Mouse (Mus musculus): ENCODE measurements around the gene Zfp36. TPM values are rescaled to one million over a fixed set of nuclear protein-coding genes. Genes with fewer than 3 reads are reported as not detected.

Gene Zfp36
- 106 and 138 TPM in 2 replicates for polyA plus RNA-seq (2012; rRNA removed)

DNA sequence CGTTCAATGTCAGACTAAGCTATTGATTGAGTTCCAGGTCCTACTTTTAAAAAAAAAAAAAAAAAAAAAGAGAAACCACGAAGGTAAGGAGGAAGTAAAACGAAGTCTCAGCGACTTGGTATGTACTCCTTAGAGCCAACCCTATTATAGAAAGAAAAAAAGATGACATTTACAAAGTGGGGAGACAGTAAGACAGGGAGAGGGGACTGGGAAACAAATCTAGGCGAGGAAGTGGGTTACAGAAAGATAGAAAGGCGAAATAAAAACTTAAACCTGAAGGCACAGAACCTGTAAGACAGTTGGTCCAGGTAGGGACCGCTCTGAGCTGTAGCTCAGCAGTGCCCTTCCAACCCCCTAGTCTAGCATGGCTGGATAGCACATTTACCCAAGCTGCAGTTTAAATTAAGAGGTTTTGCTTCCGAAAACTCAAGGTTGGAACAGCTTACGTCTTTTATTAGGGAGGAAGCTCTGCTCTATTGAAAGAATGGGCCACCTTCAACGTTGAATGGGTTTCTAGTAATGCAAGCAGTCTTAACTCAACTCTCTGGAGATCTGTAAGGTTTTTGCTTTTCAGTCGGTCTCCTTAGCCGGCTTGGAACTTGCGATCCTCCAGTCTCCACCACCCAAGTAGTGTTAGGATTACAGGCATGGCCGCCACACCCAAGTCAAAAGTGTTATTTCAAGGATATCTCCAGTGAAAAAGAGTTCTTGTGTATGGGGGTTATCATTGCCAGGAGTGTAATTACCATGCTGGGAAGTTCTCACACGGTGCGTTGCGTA is at the start of gene Zfp36:
Zfp36 (minus strand) TSS at position 17 of the 780 bp plus-strand sequence.
- no peak for DNase-seq (ENCODE audit: low read depth in 1 of 2, low spot score in 2 of 2)
- Histone ChIP-seq H3K27ac (ENCODE audit: insufficient read depth, low read length) (peak within 1 kb of the TSS; percentile 99), H3K4me1 (ENCODE audit: control insufficient read depth, insufficient read depth, insufficient read length) (peaks cover 26% of the 10 kb centered on the region), H3K36me3 (ENCODE audit: control insufficient read depth, insufficient read depth, low read length) (peaks cover 16% of the 10 kb centered on the region), H3K27me3 (ENCODE audit: control insufficient read depth, insufficient read depth, low read length) (no peaks in the 10 kb centered on the region), H3K4me3 (ENCODE audit: extremely low read depth, insufficient read depth, insufficient read length) (peak within 1 kb of the TSS; percentile 74)
- WGBS, result 11% methylated on average over 17 of the region's 17 CpGs
- no peak for TF ChIP-seq POLR2A (IDR thresholded peaks at IDR 0.05; ENCODE audit: low read depth, low read length)
- no peak for TF ChIP-seq CTCF (IDR thresholded peaks at IDR 0.05; ENCODE audit: extremely low read depth, insufficient read depth, insufficient read length, insufficient replicate concordance)

DNA sequence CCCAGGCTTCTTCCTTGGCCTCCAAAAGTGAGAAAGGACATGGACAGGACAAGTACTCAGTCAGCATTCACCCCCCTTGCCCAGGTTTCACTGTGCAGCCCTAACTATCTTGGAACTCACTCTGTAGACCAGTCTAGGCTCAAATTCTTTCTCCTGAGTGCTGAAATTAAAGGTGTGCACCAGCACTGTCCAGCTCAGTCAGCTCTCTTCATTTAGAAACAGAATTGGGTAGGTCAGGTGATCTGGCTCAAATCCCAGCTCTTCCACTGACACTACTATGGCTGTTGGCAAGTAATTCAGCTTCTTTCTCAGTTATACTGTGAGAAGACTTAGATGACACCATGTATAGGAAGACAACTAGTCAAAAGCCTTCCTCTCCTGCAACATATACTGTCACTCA is 47.7 kb upstream of the Zfp36 start:
- Histone ChIP-seq H3K27me3 (ENCODE audit: control insufficient read depth, insufficient read depth, low read length) (no peaks in the 10 kb centered on the region), H3K27ac (ENCODE audit: insufficient read depth, low read length) (no peak overlapping the region), H3K36me3 (ENCODE audit: control insufficient read depth, insufficient read depth, low read length) (peaks cover 8% of the 10 kb centered on the region), H3K4me3 (ENCODE audit: extremely low read depth, insufficient read depth, insufficient read length) (no peak overlapping the region), H3K4me1 (ENCODE audit: control insufficient read depth, insufficient read depth, insufficient read length) (peaks cover 5% of the 10 kb centered on the region)
- no peak for TF ChIP-seq CTCF (IDR thresholded peaks at IDR 0.05; ENCODE audit: extremely low read depth, insufficient read depth, insufficient read length, insufficient replicate concordance)
- TF ChIP-seq POLR2A (IDR thresholded peaks at IDR 0.05; ENCODE audit: low read depth, low read length), result no peak
- no peak for DNase-seq (ENCODE audit: low read depth in 1 of 2, low spot score in 2 of 2)

DNA sequence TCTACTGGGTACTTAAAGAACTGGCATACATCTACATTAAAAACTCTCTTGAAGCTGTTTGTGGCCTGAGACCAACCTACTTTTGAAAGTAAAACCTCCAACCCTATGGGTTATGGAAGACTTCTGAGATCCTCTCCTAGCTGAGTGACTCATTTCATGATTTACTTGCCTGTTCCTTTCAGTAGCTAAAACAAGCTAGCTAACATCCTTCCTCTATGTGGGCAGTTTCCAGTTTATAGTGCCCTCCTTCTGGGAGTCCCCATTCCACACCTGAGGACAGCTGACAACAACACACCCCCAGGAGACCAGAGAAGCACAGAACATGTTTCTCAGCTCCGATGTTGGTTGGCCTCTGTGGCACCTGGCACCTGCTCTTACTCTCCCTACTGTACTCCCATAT is 43.0 kb upstream of the Zfp36 start:
- H3K4me1 ChIP-seq (ENCODE audit: control insufficient read depth, insufficient read depth, insufficient read length), result no peaks in the 10 kb centered on the region
- peaks cover 11% of the 10 kb centered on the region for H3K36me3 ChIP-seq (ENCODE audit: control insufficient read depth, insufficient read depth, low read length)
- DNase-seq (ENCODE audit: low read depth in 1 of 2, low spot score in 2 of 2), result no peak
- 89% methylated on average over 1 of the region's 1 CpGs for WGBS
- H3K27me3 ChIP-seq (ENCODE audit: control insufficient read depth, insufficient read depth, low read length), result no peaks in the 10 kb centered on the region
- H3K4me3 ChIP-seq (ENCODE audit: extremely low read depth, insufficient read depth, insufficient read length), result no peak overlapping the region
- TF ChIP-seq CTCF (IDR thresholded peaks at IDR 0.05; ENCODE audit: extremely low read depth, insufficient read depth, insufficient read length, insufficient replicate concordance), result no peak
- no peak for TF ChIP-seq POLR2A (IDR thresholded peaks at IDR 0.05; ENCODE audit: low read depth, low read length)
- no peak overlapping the region for H3K27ac ChIP-seq (ENCODE audit: insufficient read depth, low read length)

DNA sequence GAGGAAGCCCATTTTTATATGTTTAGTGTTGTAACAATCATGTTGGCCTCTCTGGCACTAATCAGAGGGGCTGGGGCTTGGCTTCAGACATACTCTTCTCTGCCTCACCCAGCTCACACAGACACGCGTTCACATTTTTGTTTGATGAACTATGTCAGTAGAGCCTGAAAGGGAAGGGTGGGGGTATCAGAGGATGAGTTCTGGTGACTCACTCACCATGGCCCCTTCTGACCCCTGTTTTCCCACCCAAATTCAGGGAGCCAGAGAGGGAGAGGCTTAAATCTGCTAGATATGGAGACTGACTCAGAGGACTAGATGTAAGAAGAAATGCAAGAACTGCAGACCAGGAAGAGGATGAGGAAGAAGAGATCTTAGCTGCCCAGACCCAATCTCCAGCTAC is 39.4 kb upstream of the Zfp36 start:
- Histone ChIP-seq H3K36me3 (ENCODE audit: control insufficient read depth, insufficient read depth, low read length) (peaks cover 12% of the 10 kb centered on the region), H3K27ac (ENCODE audit: insufficient read depth, low read length) (no peak overlapping the region), H3K4me1 (ENCODE audit: control insufficient read depth, insufficient read depth, insufficient read length) (no peaks in the 10 kb centered on the region), H3K4me3 (ENCODE audit: extremely low read depth, insufficient read depth, insufficient read length) (no peak overlapping the region), H3K27me3 (ENCODE audit: control insufficient read depth, insufficient read depth, low read length) (no peaks in the 10 kb centered on the region)
- WGBS, result 94% methylated on average over 2 of the region's 2 CpGs
- DNase-seq (ENCODE audit: low read depth in 1 of 2, low spot score in 2 of 2), result no peak
- TF ChIP-seq CTCF (IDR thresholded peaks at IDR 0.05; ENCODE audit: extremely low read depth, insufficient read depth, insufficient read length, insufficient replicate concordance), result no peak
- no peak for TF ChIP-seq POLR2A (IDR thresholded peaks at IDR 0.05; ENCODE audit: low read depth, low read length)

DNA sequence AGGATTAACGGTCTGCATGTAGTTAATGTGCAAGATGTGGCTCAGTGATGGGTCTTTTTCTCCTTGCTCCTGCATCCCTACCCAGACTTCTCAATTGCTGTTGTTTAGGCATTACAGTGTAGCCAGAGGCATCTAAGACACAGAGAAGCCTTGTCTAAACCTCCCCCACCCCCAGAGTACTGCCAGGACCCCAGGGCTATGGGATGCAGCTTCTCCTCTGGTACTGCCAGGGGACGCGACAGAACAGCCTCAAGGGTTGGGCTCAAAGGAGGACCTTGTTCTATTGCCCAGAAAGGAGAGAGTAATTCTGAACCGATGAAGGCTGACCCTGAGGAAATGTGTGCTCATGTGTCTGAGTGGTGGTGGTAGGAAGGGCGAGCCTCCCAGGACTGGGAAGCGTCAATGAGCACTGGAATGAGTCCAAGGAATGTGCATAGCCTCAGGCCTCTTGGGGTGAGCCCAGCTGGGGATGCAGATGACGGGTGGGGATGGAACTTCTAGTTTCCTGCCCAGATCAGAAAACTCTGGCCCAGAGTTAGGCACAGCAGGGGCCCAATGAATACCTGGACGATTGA is 38.1 kb upstream of the Zfp36 start:
- DNase-seq (ENCODE audit: low read depth in 1 of 2, low spot score in 2 of 2), result no peak
- Histone ChIP-seq H3K27ac (ENCODE audit: insufficient read depth, low read length) (no peak overlapping the region), H3K4me1 (ENCODE audit: control insufficient read depth, insufficient read depth, insufficient read length) (no peaks in the 10 kb centered on the region), H3K36me3 (ENCODE audit: control insufficient read depth, insufficient read depth, low read length) (peaks cover 11% of the 10 kb centered on the region), H3K27me3 (ENCODE audit: control insufficient read depth, insufficient read depth, low read length) (no peaks in the 10 kb centered on the region), H3K4me3 (ENCODE audit: extremely low read depth, insufficient read depth, insufficient read length) (no peak overlapping the region)
- 93% methylated on average over 8 of the region's 8 CpGs for WGBS
- no peak for TF ChIP-seq CTCF (IDR thresholded peaks at IDR 0.05; ENCODE audit: extremely low read depth, insufficient read depth, insufficient read length, insufficient replicate concordance)
- no peak for TF ChIP-seq POLR2A (IDR thresholded peaks at IDR 0.05; ENCODE audit: low read depth, low read length)

DNA sequence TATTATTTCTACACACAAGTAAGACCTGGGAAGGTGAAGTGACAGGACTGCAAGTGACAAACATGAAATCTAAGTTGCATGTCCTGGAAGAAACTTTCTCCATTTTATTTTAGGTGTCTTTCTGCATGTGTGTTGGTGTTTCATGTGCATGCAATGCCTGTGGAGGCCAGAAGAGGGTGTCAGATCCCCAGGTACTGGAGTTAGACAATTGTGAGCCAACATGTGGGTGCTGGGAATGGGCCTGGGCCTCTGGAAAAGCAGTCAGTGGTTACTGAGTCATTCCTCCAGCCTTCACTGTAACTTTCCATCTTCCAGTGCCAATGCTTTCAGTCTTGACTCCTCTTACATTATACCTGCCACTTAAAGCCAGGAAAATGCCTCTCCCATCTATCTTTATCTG is 37.3 kb upstream of the Zfp36 start:
- Histone ChIP-seq H3K4me1 (ENCODE audit: control insufficient read depth, insufficient read depth, insufficient read length) (no peaks in the 10 kb centered on the region), H3K27ac (ENCODE audit: insufficient read depth, low read length) (no peak overlapping the region), H3K4me3 (ENCODE audit: extremely low read depth, insufficient read depth, insufficient read length) (no peak overlapping the region), H3K36me3 (ENCODE audit: control insufficient read depth, insufficient read depth, low read length) (peaks cover 13% of the 10 kb centered on the region), H3K27me3 (ENCODE audit: control insufficient read depth, insufficient read depth, low read length) (no peaks in the 10 kb centered on the region)
- DNase-seq (ENCODE audit: low read depth in 1 of 2, low spot score in 2 of 2), result no peak
- no peak for TF ChIP-seq CTCF (IDR thresholded peaks at IDR 0.05; ENCODE audit: extremely low read depth, insufficient read depth, insufficient read length, insufficient replicate concordance)
- no peak for TF ChIP-seq POLR2A (IDR thresholded peaks at IDR 0.05; ENCODE audit: low read depth, low read length)

DNA sequence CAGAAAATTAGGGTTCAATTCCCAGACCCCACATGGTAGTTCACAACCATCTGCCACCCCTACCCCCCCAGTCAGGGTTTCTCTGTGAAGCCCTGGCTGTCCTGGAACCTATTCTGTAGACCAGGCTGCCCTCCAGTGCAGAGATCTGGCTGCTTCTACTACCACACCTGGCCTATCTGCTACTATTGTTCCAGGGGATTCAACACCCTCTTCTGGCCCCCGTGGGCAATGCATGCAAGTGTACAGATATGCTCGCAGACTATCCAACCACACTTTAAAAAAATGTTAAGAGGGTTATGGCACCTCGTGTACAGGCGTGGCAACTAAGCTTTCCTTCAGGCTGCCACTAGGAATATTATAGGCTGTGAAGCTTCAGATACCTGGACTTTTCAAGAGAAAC is 32.8 kb upstream of the Zfp36 start:
- Histone ChIP-seq H3K36me3 (ENCODE audit: control insufficient read depth, insufficient read depth, low read length) (peaks cover 18% of the 10 kb centered on the region), H3K4me3 (ENCODE audit: extremely low read depth, insufficient read depth, insufficient read length) (no peak overlapping the region), H3K27ac (ENCODE audit: insufficient read depth, low read length) (no peak overlapping the region), H3K4me1 (ENCODE audit: control insufficient read depth, insufficient read depth, insufficient read length) (no peaks in the 10 kb centered on the region), H3K27me3 (ENCODE audit: control insufficient read depth, insufficient read depth, low read length) (no peaks in the 10 kb centered on the region)
- TF ChIP-seq POLR2A (IDR thresholded peaks at IDR 0.05; ENCODE audit: low read depth, low read length) (no peak), CTCF (IDR thresholded peaks at IDR 0.05; ENCODE audit: extremely low read depth, insufficient read depth, insufficient read length, insufficient replicate concordance) (no peak)
- DNase-seq (ENCODE audit: low read depth in 1 of 2, low spot score in 2 of 2), result no peak
- 71% methylated on average over 4 of the region's 4 CpGs for WGBS
